Mouse (Mus musculus): ENCODE results near the gene Dppa2.
"Not testable (repeated sequence)": the region's sequence is repeated elsewhere in the genome, so short reads cannot be mapped to it uniquely, and the experiment has no call there.

Gene Dppa2

DNA sequence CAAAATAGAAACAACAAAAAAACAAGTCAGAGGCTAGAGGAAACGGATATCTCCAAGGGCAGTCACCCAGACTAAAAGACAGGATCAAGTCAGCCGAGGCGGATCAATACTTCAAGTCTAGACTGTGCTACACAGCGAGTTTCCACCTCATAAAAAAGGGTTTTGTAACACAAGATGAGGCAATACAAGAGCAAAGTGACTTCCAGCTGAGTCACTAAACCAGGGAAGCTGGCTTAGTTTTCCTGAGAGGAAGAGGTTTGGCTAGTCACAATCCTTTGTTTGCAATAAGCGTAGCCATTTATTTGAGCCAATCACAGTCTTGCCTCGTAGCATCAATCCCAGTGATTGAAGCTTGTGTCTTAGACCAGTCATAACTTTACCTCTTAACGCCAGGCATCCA is at the start of gene Dppa2:
TSS of gene Dppa2 (plus strand) at position 400 of the 400 bp plus-strand sequence.
- DNase-seq, result no peak

DNA sequence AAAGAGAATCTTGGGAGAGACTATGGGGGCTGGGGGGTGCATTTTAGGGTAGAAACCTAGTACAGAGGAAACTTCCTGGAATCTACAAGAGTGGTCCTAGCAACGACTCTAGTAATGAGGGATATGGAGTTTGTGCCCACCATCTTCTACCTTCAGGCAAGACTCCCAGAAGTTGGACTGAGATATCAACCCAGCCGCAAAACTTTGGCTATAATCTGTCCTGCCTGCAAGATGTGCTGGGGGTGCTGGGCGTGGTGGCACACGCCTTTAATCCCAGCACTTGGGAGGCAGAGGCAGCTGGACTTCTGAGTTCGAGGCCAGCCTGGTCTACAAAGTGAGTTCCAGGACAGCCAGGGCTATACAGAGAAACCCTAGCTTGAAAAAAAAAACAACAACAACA is 49.1 kb upstream of the Dppa2 start:
- no peak for DNase-seq

DNA sequence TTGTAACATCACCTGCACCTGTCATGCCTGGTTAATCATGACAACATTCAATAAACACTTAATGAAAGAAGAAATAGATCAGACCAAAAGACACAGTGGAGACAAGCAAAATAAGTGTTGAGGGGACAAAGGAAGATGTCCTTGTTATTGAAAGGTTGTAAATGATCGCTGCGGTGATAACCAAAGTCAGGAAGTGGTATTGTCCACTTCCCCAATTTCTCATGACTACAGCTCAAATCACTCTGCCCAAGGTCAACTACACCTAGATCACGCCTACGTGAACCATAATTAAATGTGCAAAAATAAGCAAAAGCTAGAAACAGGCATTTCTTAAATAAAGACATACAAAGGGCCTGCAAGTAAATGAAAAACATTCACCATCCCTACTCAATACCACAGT is 44.2 kb upstream of the Dppa2 start:
- DNase-seq, result no peak

DNA sequence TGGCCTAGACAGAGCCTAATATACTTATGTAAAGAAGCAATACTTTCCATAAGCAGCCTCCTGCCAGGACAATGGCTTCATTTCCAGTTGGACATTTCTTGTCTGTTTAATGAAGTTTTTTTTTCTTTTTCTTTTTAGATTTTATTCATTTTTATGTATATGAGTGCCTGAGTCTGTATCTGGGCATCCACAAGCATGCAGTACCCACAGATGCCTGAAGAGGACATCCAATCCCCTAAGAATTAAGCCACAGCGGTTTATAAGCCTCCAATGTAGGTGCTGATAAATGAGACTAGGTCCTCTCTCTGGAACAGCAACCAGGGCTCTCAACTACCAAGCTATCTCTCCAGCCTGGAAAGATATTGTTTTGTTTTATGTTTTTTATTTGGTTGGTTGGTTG is 40.8 kb upstream of the Dppa2 start:
- DNase-seq, result no peak

DNA sequence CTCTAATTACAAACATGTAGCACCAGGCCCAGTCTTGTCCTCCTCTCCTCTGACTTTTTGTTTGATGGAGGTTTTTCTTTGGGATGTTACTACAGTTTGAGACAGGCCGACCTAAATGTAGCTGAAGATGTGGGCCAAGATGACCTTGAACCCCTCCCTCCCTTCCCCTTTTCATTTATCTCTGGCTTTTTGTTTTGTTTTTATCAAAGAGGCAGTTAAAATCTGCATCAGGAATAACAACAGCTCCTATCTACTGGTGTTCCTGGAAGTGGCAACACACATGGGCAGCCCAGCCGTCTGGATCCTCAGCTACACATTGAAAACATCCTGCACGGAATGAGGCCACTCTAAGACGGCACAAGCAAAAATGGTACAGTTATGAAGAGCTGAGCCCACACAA is 37.9 kb upstream of the Dppa2 start:
- no peak for DNase-seq

DNA sequence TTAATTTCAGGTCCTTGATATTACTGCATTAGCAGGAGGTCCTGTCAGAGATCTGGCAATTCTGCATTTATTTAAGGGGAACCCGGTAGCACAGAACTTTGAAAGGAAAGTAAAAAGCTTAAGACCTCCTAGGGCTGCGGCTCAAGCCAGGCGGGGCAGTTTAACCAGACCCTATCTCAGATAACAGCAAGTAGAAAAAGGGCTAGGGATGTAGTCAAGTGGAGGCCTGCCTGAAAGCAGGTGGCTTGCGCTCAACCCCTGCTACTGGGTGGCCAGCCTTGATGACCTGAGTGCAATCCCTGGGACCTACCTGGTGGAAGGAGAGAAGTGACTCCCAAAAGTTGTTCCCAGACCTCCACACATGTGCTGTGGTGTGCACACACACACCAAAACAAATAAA is 26.8 kb upstream of the Dppa2 start:
- no peak for DNase-seq

DNA sequence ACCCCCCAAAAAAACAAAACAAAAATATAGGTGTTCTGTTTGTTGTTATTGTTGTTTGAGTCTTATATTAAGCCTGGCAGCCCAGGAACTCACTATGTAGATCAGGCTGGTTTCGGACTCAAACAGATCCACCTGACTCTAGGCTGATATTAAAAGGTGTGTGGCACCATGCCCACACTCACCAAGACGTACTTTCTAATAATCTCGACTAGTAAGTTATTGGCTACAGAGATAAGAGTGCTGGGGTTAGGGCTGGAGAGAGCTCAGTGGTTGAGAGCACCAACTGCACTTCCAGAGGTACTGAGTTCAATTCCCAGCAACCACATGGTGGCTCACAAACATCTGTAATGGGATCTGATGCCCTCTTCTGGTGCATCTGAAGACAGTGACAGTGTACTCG is 22.8 kb upstream of the Dppa2 start:
- no peak for DNase-seq

DNA sequence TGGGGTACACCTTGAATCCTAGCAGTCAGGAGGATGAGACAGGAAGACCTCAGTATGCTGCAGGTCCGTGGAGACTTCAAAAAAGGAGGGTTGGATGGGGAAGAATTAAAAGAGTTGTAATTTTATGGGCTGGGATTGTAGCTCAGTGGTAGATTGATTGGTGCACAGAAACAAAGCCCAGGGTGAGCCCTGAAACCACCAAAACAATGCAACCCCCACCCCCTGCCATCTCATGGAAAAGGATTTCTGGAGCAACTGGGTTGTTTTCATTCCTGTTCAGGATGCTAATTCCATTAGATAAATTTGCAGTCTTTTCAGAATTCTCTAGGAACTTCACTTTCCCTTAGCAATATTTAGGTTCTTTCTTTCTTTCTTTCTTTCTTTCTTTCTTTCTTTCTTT is 20.9 kb upstream of the Dppa2 start:
- no peak for DNase-seq

DNA sequence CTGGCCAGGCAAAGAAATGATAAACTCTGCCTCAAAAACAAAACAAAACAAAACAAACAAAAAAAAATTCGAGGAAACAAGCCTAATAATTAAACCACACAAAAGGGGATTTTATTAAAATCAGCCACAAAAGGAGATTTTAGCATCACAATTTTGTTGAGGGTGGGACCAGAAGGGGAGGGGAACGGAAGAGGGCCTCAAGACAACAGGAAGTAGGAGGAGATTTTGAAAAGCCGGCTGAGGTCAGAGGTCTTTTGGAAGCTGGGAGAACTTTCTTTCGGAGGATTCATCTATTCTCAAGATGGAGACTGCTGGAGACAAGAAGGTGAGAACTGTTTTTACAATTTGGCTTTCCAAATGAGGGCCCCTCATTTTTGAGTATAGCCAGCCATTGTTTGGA is 20.2 kb upstream of the Dppa2 start, which contains the start of gene Dppa4:
TSS of gene Dppa4 (plus strand) at position 217 of the 400 bp plus-strand sequence.
- DNase-seq, result no peak

DNA sequence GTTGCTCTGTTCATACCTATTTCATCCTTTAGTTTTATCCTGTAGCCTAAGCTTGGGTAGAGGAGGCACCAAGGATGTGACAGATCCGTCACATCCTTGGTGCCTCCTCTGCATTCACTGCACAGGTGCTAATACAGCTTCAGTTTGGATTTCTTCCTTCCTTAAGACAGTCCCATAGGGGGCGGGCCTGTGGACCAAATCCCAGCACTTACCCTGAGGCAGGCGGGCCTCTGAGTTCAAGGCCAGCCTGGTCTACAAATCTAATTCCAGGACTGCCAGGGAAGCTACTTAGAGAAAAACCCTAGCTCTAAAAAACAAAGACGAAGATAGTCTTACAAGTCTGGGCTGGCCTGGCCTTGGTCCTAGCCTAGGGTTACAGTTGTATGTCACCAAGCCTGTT is 18.2 kb upstream of the Dppa2 start:
- DNase-seq, result no peak

DNA sequence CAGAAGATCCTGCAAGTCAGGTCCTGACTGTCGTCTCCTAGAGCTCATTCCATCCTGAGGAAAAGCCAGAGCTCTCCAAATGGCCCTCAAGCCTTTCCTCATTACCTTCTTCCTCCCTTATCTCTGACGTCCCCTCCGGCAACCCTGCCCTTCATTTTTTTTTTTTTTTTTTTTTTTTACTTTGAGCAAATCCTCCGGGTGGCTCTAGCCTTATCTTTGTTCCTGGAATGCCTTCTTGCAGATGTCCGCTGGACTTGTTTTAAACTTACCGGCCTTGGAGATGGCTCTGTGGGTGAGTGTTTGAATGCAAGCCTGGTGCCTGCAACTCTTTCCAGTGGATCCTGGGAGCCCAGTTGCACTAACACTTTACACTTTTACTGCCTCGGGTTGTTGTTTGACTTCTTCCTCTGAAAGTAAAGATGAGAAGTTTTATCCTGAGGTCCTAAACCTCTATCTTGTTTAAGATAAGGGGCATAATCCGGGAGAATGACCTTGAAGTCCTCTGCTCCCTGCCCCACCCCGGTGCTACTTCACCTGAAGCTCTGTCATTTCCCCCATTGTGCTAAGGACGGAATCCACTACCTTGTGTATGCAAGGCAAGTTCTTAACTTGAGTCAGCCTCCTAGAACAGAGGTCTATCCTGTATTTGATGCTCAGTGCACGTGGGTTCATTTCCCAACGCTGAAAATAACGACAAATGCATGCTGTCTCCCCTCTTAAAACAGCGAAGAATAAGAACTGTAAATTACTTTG is 6.1 kb upstream of the Dppa2 start:
- no peak for DNase-seq

DNA sequence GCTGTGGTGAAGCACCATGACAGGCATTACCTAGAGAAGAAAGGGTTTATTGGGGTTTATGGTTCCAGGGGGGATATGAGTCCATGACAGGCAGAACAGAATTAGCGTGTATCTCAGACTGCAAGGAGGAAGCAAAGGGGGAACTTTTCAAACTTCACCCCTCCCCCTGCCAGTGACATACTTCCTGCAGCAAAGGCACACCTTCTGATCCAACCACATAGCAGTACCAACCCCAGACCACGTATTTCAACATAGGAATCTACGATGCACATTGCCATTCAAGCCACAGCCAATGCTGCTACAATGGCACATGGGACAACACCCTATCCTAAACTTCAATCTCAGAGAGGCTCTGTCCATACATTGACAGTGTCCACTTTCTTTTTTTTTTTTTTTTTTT is 3.8 kb upstream of the Dppa2 start:
- no peak for DNase-seq

DNA sequence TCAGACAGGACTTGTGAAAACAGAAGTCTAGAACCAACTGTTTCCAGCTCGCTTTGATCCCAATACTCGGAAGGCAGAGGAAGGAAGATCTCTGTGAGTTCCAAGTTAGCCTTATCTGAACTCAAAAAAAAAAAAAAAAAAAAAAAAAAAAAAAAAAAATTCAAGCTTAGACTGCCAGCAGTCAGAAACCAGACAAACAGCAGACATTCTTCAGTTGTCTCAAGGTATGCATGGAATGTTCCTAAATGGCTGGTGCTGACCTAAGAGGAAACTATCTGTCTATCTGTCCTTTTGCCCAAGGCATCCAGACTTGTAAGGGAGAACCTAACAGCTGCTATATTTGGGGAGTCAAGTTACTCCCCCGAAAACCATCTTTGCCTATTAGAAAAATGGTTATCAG is 275 bp downstream of the Dppa2 start:
- no peak for DNase-seq

DNA sequence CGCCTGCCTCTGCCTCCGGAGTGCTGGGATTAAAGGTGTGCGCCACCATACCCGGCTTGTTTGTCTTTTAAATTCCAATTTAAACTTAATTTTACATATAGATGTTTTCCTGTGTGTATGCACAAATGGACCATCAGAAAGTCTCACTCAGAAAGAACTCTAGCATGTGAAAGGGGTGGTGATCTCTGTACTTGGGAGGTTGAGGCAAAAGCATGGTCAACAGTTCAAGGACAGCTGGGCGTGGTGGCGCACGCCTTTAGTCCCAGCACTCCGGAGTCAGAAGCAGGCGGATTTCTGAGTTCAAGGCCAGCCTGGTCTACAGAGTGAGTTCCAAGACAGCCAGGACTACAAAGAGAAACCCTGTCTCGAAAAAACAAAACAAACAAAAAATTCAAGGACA is 5.2 kb downstream of the Dppa2 start:
- DNase-seq, result not testable (repeated sequence)

DNA sequence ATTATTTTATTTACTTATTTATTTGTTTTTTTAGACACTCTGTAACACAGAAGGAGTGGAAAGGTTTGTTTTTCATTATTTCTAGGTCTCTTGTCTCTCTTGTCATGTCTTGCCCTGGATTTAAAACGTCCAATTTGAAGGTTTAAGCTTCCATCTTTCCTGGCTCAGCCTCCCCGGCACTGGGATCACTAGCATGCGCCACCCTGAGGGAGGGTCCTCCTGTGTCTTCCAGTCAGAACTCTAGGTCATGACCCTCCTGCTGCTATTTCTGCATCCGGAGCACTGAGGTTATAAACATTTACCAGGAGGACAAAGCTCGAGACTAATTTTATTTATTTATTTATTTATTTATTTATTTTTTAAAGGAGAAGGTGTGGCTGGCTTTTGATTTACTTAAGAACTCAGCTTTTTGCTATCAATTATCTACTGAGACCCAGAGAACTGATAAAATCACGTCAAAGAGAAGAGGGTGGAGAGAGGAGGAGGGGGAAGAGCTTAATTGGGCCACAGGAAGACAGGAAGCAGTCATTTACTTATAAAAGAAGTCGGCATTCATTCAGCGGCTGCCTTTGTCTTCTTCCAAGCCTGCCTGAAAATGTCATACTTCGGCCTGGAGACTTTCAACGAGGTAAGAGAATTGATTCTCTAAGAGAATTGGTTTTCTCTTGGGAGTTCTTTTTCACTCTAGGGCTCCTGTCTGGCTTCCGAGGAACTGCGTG is 6.4 kb downstream of the Dppa2 start:
- DNase-seq, result no peak

DNA sequence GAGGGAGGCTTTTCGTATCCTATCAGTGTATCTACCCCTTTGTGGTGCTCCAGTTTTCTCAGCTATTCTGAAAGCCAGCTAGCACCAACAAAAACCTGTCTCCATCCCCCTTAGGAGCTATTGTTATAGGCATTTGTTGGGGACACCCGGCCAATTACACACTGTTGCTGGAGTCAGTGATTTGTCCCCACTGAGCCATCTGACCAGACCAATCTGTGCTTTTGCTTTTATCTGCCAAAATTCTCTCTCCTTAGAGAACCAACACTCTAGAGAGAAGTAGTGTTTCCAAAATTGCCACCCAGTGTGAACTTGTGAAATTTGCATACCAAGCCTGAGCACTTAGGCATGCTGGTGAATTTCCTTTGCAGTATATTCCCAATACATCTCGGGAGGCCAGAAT is 11.6 kb downstream of the Dppa2 start:
- no peak for DNase-seq

DNA sequence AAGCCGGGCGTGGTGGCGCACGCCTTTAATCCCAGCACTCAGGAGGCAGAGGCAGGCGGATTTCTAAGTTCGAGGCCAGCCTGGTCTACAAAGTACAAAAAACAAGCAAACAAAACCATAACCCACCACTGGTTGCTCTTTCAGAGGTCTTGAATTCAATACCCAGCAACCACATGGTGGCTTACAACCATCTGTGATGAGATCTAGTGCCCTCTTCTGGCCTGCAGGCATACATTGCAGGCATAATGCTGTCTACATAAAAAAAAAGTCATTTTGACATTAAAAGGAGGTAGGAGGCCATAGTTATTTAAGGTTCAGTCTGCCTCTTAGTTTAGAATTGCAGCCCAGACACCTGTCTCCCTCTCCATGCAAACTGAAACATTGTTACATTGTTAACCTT is 17.1 kb downstream of the Dppa2 start:
- DNase-seq, result no peak

DNA sequence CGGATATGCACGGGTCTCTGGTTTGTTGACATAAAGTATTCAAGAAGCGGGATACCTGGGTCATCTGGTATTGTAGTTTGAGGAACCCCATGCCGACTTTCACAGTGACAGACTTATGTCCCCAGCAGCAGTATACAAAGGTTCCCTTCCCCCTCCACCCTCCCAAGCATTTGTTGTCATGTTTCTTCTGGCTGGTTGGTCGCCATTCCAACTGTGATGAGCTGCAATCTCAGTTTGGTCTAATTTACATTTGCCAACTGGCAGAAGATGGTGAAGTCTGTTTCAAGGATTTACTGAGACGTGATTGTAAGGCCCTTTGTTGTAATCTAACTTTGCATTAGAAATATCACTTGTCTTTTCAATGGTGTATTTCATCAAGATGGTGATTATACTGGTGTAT is 19.4 kb downstream of the Dppa2 start:
- DNase-seq, result no peak

DNA sequence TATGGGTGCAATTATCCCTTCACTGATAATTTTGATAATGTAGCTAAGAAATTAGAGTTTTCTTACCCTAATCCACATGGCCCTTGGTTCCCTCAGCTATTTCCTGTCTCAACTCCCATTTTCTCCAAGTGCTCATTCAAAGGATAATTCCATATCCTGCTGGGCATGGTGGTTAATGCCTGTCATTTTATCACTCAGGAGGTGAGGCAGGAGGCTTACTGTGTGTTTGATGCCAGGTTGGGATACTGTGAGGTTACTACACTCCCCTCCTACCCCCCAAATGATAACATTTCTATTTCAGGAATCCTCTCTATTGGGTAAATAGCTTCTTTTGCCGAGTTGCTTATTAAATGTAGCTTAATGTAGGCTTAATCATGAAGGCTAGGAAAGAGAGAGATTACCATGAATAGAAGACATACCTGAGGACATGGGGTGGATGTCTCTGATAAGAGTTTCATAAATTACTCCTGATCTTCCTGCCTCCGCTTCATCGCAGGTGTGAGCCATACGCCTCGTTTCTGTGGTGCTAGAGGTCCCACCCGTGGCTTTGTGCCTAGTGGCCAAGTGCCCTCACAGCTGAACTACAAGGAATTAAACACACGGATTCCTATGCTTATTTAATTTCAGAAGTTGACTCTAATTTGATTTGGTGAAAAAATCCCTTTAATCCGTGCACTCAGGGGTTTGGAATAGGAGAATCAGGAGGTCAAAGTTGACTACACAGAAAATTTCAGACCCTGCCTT is 20.1 kb downstream of the Dppa2 start:
- no peak for DNase-seq

DNA sequence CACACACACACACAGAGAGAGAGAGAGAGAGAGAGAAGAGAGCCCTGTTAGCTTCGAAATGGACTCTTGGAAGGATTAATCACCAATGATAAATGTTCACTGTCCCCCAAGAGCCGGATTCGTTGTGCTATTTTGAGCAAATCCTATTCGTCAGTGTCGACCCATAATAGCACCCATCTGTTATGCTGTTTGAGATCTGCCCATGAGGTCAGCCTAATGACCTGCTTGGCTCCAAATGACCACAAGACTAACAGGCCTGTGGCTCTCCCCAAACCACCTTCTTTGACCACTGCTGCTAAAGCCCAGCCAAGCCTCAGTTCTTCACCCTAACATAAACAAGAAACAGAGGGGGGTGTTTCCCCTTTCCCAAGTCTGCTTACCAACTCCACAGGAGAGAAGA is 23.2 kb downstream of the Dppa2 start:
- DNase-seq, result no peak

DNA sequence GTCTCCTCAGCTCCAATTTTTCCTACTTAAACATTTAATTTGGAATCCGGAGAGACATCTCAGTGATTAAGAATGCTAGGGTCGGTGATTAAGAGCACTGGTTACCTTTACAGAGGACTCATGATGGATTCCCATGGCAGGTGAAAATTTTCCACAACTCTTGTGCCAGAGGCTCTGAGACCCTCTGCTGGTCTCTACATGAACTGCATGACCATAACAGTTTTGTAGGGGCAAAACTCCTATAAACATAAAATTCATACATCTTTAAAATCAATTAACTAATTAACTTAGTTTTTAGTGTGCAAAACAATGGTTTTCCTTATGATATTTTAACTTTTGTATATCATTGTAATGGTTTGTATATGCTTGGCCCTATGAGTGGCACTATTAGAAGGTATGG is 24.7 kb downstream of the Dppa2 start:
- DNase-seq, result no peak

DNA sequence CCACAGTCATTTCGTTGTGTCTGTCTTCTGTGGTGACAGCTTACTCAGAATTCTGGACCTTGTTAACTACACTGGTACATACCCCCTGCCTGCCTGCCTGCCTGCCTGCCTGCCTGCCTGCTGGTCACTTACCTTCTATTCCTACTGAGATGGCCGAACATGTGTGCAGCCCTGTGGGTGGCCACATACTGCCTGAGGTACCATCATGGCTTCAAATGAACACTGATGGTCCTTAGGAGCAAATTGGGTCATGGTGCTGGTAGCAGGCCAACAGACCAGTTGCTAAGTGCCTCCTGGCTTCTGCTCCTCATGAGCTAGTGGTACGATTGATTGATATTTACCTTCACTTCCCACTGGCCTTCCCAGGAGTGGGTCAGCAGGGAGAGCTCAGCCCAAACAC is 28.1 kb downstream of the Dppa2 start:
- no peak for DNase-seq

DNA sequence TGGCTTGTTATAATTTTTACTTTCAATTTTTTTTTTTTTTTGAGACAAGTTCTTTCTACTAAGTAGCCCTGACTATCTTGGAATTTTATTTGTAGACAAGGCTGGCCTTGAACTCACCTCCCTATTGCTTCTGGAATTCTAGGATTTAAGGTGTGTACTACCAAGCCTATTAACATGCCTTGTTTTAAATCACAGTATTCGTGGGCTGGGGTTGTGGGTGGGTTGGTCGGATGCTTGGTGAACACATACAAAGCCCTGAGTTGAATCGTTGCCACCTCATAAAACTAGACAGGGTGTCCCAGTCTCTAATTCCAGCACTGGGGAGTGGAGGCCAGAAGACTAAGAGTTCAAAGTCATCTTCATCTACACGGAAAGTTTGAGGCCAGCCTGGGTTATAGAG is 31.6 kb downstream of the Dppa2 start:
- no peak for DNase-seq

DNA sequence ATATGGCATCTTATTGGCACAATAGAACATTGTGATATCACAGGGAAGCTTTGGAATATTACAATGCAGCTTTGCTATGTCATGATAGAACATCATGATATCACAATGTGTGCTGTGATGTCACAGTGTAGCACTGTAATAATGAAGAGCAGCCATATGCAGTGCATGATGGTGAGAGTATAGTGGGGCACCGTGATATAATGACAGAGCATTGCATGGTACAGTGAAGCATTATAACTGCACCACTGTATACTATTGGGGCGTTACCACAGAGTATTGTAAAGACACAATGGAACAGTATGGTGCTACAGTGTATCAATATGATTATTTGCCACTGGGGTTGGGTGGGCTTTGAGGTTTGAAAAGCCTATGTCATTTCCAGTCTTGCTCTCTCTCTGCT is 40.5 kb downstream of the Dppa2 start:
- DNase-seq, result no peak

Measured in lung, postnatal 10 days (tissue).